Mouse (Mus musculus) ES-E14 (cell line): ENCODE results near the gene Ccdc87.

Experiments used
- CHD2 ChIP-seq: IDR thresholded peaks from 2 replicates; pipeline ENCODE4 v1.6.1; 2014; ENCODE audit warnings: mild to moderate bottlenecking, low read depth, low read length, inconsistent platforms
- HCFC1 ChIP-seq: IDR thresholded peaks from 2 replicates; pipeline ENCODE4 v1.6.1; 2012; ENCODE audit warnings: low read length, inconsistent platforms, borderline replicate concordance; ENCODE audit not compliant: insufficient read depth
- MAFK ChIP-seq: IDR thresholded peaks from 2 replicates; pipeline ENCODE4 v1.6.1; 2014; ENCODE audit warnings: mild to moderate bottlenecking, low read depth, low read length, inconsistent platforms; ENCODE audit not compliant: insufficient read depth
- ZC3H11A ChIP-seq: IDR thresholded peaks from 2 replicates; pipeline ENCODE4 v1.6.1; 2012; ENCODE audit warnings: low read depth, mild to moderate bottlenecking, inconsistent platforms, low read length, borderline replicate concordance
- ZNF384 ChIP-seq: IDR thresholded peaks from 2 replicates; pipeline ENCODE4 v1.6.1; 2012; ENCODE audit warnings: low read depth, low read length, inconsistent platforms

DNA sequence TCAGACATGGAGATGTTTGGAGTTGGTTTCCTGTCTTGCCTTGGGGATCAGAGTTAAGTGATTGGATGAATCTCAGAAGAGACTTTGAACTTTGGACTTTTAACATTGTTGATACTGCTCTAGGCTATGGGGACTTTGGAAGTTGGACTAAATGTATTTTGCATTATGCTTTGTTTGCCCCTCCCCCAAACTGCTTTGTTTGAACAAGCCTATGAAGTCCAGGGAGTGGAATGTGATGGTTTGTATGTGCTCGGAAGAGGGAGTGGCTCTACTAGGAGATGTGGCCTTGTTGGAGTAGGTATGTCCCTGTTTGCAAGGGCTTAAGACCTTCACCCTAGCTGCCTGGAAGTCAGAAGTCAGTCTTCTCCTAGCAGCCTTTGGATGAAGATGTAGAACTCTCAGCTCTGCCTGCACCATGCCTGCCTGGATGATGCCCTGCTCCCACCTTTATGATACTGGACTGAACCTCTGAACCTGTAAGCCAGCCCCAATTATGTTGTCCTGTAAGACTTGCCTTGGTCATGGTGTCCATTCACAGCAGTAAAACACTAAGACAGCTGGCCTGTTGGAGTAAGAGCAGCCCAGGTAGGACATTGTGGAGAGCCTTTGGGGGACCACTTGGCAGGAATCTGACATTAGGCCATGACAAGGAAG is 21.9 kb upstream of the Ccdc87 start:
- TF ChIP-seq ZNF384 (no peak), HCFC1 (no peak), CHD2 (no peak), MAFK (no peak), ZC3H11A (no peak)
